Mouse (Mus musculus) testis, adult 10 weeks (tissue): ENCODE measurements around the gene Mea1. TPM values are rescaled to one million over a fixed set of nuclear protein-coding genes. Genes with fewer than 3 reads are reported as not detected.

ENCODE experiments used
- polyA plus RNA-seq: library from polyadenylated mRNA; stranded (reverse); fragments of 350-450 nt; fragmentation: Illumina TruSeq; extraction: RNeasy Lipid Tissue Mini Kit (QIAGEN cat#74804); gene quantifications from one replicate; pipeline ENCODE4 v1.2.3, GENCODE M21; 2014; ENCODE audit warnings: low read depth, low replicate concordance

The Mea1 gene
- 131 TPM for polyA plus RNA-seq

GRCm38 (mm10) chr17:46678416-46678815 lies at the start of gene Mea1:
Mea1 (plus strand) TSS chr17:46678793.

GRCm38 (mm10) chr17:46645561-46646321 lies 32.9 kb upstream of the Mea1 start, which contains the start of the genes Klc4 and Mrpl2:
Klc4 (minus strand) TSS chr17:46646022.
Mrpl2 (plus strand) TSS chr17:46646229.

GRCm38 (mm10) chr17:46650232-46651031 lies 28.2 kb upstream of the Mea1 start, which contains the start of gene Cul7:
Cul7 (plus strand) TSS chr17:46650337.

GRCm38 (mm10) chr17:46673850-46674529 lies 4.6 kb upstream of the Mea1 start, which contains the start of gene Rrp36:
Rrp36 (minus strand) TSS chr17:46674352.

GRCm38 (mm10) chr17:46680760-46681373 lies 2.3 kb downstream of the Mea1 start, which contains the start of gene Klhdc3:
Klhdc3 (minus strand) TSS chr17:46680914.

GRCm38 (mm10) chr17:46704887-46705835 lies 26.6 kb downstream of the Mea1 start, which contains the start of gene Ppp2r5d:
Ppp2r5d (minus strand) TSS chr17:46705111.

GRCm38 (mm10) chr17:46710959-46711597 lies 32.5 kb downstream of the Mea1 start, which contains the start of gene Pex6:
Pex6 (plus strand) TSS chr17:46711463.

GRCm38 (mm10) chr17:46728904-46729318 lies 50.3 kb downstream of the Mea1 start, which contains the start of gene Gnmt:
Gnmt (minus strand) TSS chr17:46729168.

Other genes starting within 250 kb of the Mea1 start
- gene Crip3, start 249.9 kb upstream of the Mea1 start, polyA plus RNA-seq, result 0.83 TPM
- not detected for gene Slc22a7, start 240.3 kb upstream of the Mea1 start, polyA plus RNA-seq
- 3.8 TPM for gene Ttbk1, start 191.1 kb upstream of the Mea1 start, polyA plus RNA-seq
- 3.1 TPM for gene Dnph1, start 182.1 kb upstream of the Mea1 start, polyA plus RNA-seq
- 2.6 TPM for gene Cul9, start 132.4 kb upstream of the Mea1 start, polyA plus RNA-seq
- gene Srf, start 122.6 kb upstream of the Mea1 start, polyA plus RNA-seq, result 0.36 TPM
- gene Ptk7, start 49.3 kb upstream of the Mea1 start, polyA plus RNA-seq, result 0.04 TPM
- gene Klc4, start 32.8 kb upstream of the Mea1 start, polyA plus RNA-seq, result 0.22 TPM
- 1.8 TPM for gene Mrpl2, start 32.6 kb upstream of the Mea1 start, polyA plus RNA-seq
- 0.11 TPM for gene Cul7, start 28.5 kb upstream of the Mea1 start, polyA plus RNA-seq
- 1.1 TPM for gene Rrp36, start 4.4 kb upstream of the Mea1 start, polyA plus RNA-seq
- gene Klhdc3, start 2.1 kb downstream of the Mea1 start, polyA plus RNA-seq, result 36.7 TPM
- gene Ppp2r5d, start 26.3 kb downstream of the Mea1 start, polyA plus RNA-seq, result 2.8 TPM
- gene Pex6, start 32.7 kb downstream of the Mea1 start, polyA plus RNA-seq, result 0.85 TPM
- not detected for gene Gnmt, start 50.4 kb downstream of the Mea1 start, polyA plus RNA-seq
- gene Cnpy3, start 73.4 kb downstream of the Mea1 start, polyA plus RNA-seq, result 0.95 TPM
- not detected for gene Ptcra, start 84.9 kb downstream of the Mea1 start, polyA plus RNA-seq
- gene 2310039H08Rik, start 93.8 kb downstream of the Mea1 start, polyA plus RNA-seq, result 14.5 TPM
- 20.1 TPM for gene Rpl7l1, start 103.9 kb downstream of the Mea1 start, polyA plus RNA-seq
- 7.7 TPM for gene Bicral, start 179.7 kb downstream of the Mea1 start, polyA plus RNA-seq
- 7.8 TPM for gene Tbcc, start 211.9 kb downstream of the Mea1 start, polyA plus RNA-seq
- 0.99 TPM for gene Prph2, start 231.7 kb downstream of the Mea1 start, polyA plus RNA-seq